7 mouse cellular contexts compared by ENCODE assay signal in the genomic region with DNA sequence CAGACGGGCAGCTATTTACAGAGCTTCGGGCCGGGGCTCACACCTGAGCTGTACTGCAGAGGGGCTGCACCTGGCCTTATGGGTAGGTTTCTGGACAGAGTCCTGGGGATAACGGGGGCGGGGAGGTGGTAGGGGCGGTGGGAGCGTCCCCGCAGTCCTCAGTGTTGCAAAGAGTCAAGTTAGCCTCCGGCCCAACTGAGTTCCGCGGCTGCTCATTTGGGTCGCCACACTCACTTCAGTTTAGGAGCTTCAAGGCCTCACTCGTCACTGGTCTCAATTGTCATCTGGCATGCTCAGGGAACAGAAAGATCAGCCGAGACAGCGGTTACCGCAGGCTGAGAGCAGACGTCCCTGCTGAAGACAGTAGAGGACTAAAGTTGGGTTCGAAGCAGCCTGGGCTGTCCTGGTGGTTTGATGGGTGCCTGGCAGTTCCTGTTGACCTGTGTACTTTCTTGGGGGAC.
DNase-seq lines count a peak whose midpoint lies in the region; ATAC-seq and TF ChIP-seq lines count a peak whose summit lies in the region.

No protein-coding gene starts in this region.

- H3K4me3 ChIP-seq in spleen, adult 2 months (ENCODE audit: extremely low read depth, insufficient read depth, insufficient read length) = peak overlapping the region; percentile 49
- H3K4me3 ChIP-seq in embryonic facial prominence, embryonic 10.5 days = peak overlapping the region; percentile 69
- peak overlapping the region; percentile 55 for H3K4me3 ChIP-seq in intestine, embryonic 16.5 days (ENCODE audit: low read length)

- peak overlapping the region; percentile 77 for H3K9ac ChIP-seq in intestine, embryonic 16.5 days (ENCODE audit: low read depth, low read length)

- DNase-seq in spleen, adult 2 months (ENCODE audit: low read depth in 1 of 2, low spot score in 2 of 2) = peak; percentile 11 to 32
- no peak for DNase-seq in spleen, adult 12 weeks (ENCODE audit: low spot score)
- DNase-seq in embryonic facial prominence, embryonic 10.5 days (ENCODE audit: low spot score) = no peak
- DNase-seq in natural killer cell, adult 2 months (ENCODE audit: low spot score in 2 of 2) = peak; percentile 18 to 21
- DNase-seq in left cerebral cortex, postnatal 10 days (ENCODE audit: extremely low spot score in 1 of 2, low spot score in 2 of 2) = no peak
- DNase-seq in urinary bladder, postnatal 10 days (ENCODE audit: low spot score) = no peak

- no peak for TF ChIP-seq POLR2A in spleen, adult 2 months (IDR thresholded peaks at IDR 0.05; ENCODE audit: low read depth, low read length)

- intact Hi-C loops in left cerebral cortex, postnatal 10 days (cut with DNase I) = no loop called here

- TF ChIP-seq CTCF in spleen, adult 2 months (IDR thresholded peaks at IDR 0.05; ENCODE audit: extremely low read depth, insufficient read depth, insufficient read length, insufficient replicate concordance) = no peak

- 6% methylated on average over 18 of the region's 18 CpGs for WGBS in spleen, adult 2 months
- 1% methylated on average over 18 of the region's 18 CpGs for WGBS in embryonic facial prominence, embryonic 10.5 days
- 10% methylated on average over 18 of the region's 18 CpGs for WGBS in intestine, embryonic 16.5 days

- peaks cover 14% of the 10 kb centered on the region for H3K36me3 ChIP-seq in spleen, adult 2 months (ENCODE audit: control insufficient read depth, insufficient read depth, low read length)
- H3K36me3 ChIP-seq in embryonic facial prominence, embryonic 10.5 days (replicated peaks) = peaks cover 29% of the 10 kb centered on the region
- peaks cover 16% of the 10 kb centered on the region; the same call in 1 of the 2 replicates for H3K36me3 ChIP-seq in intestine, embryonic 16.5 days (ENCODE audit: control insufficient read depth, insufficient read depth, low read length)

- H3K9me3 ChIP-seq in embryonic facial prominence, embryonic 10.5 days = no peaks in the 10 kb centered on the region
- no peaks in the 10 kb centered on the region for H3K9me3 ChIP-seq in intestine, embryonic 16.5 days (ENCODE audit: control insufficient read depth, low read length)

- ATAC-seq in intestine, embryonic 16.5 days = peak; percentile 31

- H3K4me2 ChIP-seq in intestine, embryonic 16.5 days (ENCODE audit: low read depth, low read length) = peak overlapping the region; percentile 85

- H3K27ac ChIP-seq in spleen, adult 2 months (ENCODE audit: insufficient read depth, low read length) = peak overlapping the region; percentile 38
- H3K27ac ChIP-seq in embryonic facial prominence, embryonic 10.5 days (replicated peaks) = peak overlapping the region; percentile 96
- peak overlapping the region; percentile 93 for H3K27ac ChIP-seq in intestine, embryonic 16.5 days (ENCODE audit: low read length)

- H3K4me1 ChIP-seq in spleen, adult 2 months (ENCODE audit: control insufficient read depth, insufficient read depth, insufficient read length) = peaks cover 10% of the 10 kb centered on the region; the same call in 1 of the 2 replicates
- peaks cover 83% of the 10 kb centered on the region for H3K4me1 ChIP-seq in embryonic facial prominence, embryonic 10.5 days
- H3K4me1 ChIP-seq in intestine, embryonic 16.5 days (ENCODE audit: control insufficient read depth, insufficient read depth, low read length) = peaks cover 63% of the 10 kb centered on the region

- H3K27me3 ChIP-seq in spleen, adult 2 months (ENCODE audit: control insufficient read depth, insufficient read depth, low read length) = no peaks in the 10 kb centered on the region
- no peaks in the 10 kb centered on the region; the same call in 1 of the 2 replicates for H3K27me3 ChIP-seq in embryonic facial prominence, embryonic 10.5 days (replicated peaks; ENCODE audit: low read depth, poor library complexity, severe bottlenecking)
- H3K27me3 ChIP-seq in intestine, embryonic 16.5 days (replicated peaks; ENCODE audit: control insufficient read depth, insufficient read depth, low read length) = no peaks in the 10 kb centered on the region

Comparison
In these comparisons a context has a peak if more than half of its experiments do, and no peak if none do; other contexts are left out.
1. DNase-seq: peak in spleen, adult 2 months (2 of 2) and natural killer cell, adult 2 months (2 of 2); none in spleen, adult 12 weeks (single experiment), embryonic facial prominence, embryonic 10.5 days (single experiment), left cerebral cortex, postnatal 10 days (0 of 2) and urinary bladder, postnatal 10 days (single experiment).
2. H3K27ac ChIP-seq: peak in every context shown above with its lines; median percentile 96 in embryonic facial prominence, embryonic 10.5 days; 93 in intestine, embryonic 16.5 days; 38 in spleen, adult 2 months.
3. Peak in every context shown above with its lines, with median percentiles within 50 percentile points of each other: H3K4me3 ChIP-seq.